Mouse (Mus musculus) brown adipose tissue, adult 24 weeks (tissue): Measurements from ENCODE around the gene Ranbp10. TPM values are rescaled to one million over a fixed set of nuclear protein-coding genes. Genes with fewer than 3 reads are reported as not detected.
A peak's percentile ranks its signal among the peaks of the same experiment; 100 is the strongest.

ENCODE experiments used
- H3K27ac ChIP-seq: fragments of 200-500 bp; replicated peaks from 2 replicates; pipeline ENCODE4 v1.5.1; 2012; ENCODE audit warnings: low read depth, mild to moderate bottlenecking, low read length
- H3K4me1 ChIP-seq: fragments of 200-500 bp; 2 replicates; pipeline ENCODE4 v1.6.1; 2012; ENCODE audit warnings: low read length, mixed read lengths; ENCODE audit not compliant: control insufficient read depth, insufficient read depth, insufficient read length
- H3K4me3 ChIP-seq: fragments of 200-500 bp; 2 replicates; pipeline ENCODE4 v1.5.1; 2012; ENCODE audit warnings: low read depth, mild to moderate bottlenecking, low read length, moderate library complexity; ENCODE audit not compliant: insufficient read depth
- polyA plus RNA-seq: library from polyadenylated mRNA; stranded (reverse); fragments of >200 nt; gene quantifications from 2 replicates; pipeline ENCODE4 v1.2.4, GENCODE M21; 2012; ENCODE audit not compliant: missing spikeins, insufficient read depth, insufficient read length

The Ranbp10 gene
- polyA plus RNA-seq, 1 experiment: 7.6 TPM

DNA sequence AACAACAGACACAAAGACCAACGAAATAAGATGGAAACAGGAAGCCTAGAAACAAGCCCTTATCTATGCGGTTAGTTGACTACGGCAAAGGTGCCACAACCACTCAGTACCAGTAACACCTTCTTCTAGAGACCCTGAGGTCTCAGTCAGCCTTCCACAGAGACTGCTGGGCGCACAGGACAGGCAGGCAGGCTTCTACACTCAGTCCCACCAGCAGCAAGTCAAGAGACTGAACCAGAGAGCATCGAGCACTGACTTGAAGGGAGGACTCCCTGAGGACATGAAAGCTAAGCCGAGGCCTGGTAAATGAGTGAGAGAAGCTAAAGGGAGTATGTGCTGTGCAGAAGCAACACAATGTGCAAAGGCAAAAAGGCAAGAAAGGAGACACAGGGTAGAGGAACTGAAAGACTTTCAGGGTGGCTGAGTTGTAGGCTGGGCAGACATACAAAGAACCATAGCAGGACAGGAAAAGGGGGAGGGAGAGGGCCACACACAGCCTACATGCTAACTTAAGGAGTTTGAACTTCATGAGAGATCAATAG, 16.8 kb downstream of the Ranbp10 start:
- Histone ChIP-seq H3K4me1 (peaks cover 39% of the 10 kb centered on the region), H3K4me3 (no peak overlapping the region), H3K27ac (peak overlapping the region; percentile 19; the same call in 1 of the 2 replicates)

DNA sequence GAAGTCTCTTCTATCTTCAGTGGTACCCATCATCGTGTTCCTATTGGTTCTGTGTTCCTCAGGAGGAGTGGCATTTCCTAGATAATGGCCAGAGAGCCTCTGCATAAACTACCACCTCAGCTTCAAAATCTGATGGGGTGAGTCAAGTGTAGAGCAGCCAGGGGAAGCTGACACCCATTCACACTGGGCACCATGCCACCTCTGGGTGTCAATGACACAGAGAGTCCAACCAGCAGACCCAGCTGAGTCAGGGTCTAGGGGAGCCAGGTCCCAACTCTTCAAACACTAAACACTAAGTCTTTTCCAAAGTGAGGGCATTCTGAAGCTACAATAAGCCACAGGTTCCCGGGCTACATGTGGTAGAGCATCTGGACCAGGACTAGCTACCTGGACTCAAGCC, 18.7 kb downstream of the Ranbp10 start:
- H3K4me1 ChIP-seq: peaks cover 35% of the 10 kb centered on the region
- H3K27ac ChIP-seq: no peak overlapping the region
- no peak overlapping the region for H3K4me3 ChIP-seq

- H3K27ac ChIP-seq: 0 out of 2 replicates have a peak overlapping the region, but pooled peaks have one; percentile 7
- H3K4me3 ChIP-seq: no peak overlapping the region
- H3K4me1 ChIP-seq: peaks cover 32% of the 10 kb centered on the region
These were observed 19.4 kb downstream of the Ranbp10 start for GRCm38 (mm10) chr8:105807766-105808165.

DNA sequence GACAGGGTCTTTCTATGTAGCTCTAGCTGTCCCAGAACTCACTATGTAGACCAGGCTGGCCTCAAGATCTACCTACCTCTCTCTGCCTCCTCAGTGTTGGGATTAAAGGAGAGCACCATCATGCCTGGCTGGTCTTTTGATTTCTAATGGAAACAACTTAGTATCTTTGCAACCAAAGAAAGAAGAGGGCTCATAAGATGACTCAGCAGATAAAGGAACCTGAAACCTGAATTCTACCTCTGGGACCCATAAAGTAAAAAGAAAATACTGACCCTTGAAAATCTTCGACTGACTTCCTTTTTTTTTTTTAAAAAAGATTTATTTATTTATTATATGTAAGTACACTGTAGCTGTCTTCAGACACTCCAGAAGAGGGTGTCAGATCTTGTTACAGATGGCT, 21.2 kb downstream of the Ranbp10 start:
- Histone ChIP-seq H3K4me1 (peaks cover 22% of the 10 kb centered on the region), H3K27ac (no peak overlapping the region), H3K4me3 (no peak overlapping the region)

GRCm38 (mm10) chr8:105805346-105805745, 21.8 kb downstream of the Ranbp10 start:
- no peak overlapping the region for H3K27ac ChIP-seq
- peaks cover 18% of the 10 kb centered on the region for H3K4me1 ChIP-seq
- no peak overlapping the region for H3K4me3 ChIP-seq

GRCm38 (mm10) chr8:105804797-105805196, 22.4 kb downstream of the Ranbp10 start:
- Histone ChIP-seq H3K4me1 (peaks cover 18% of the 10 kb centered on the region), H3K4me3 (no peak overlapping the region), H3K27ac (no peak overlapping the region)

DNA sequence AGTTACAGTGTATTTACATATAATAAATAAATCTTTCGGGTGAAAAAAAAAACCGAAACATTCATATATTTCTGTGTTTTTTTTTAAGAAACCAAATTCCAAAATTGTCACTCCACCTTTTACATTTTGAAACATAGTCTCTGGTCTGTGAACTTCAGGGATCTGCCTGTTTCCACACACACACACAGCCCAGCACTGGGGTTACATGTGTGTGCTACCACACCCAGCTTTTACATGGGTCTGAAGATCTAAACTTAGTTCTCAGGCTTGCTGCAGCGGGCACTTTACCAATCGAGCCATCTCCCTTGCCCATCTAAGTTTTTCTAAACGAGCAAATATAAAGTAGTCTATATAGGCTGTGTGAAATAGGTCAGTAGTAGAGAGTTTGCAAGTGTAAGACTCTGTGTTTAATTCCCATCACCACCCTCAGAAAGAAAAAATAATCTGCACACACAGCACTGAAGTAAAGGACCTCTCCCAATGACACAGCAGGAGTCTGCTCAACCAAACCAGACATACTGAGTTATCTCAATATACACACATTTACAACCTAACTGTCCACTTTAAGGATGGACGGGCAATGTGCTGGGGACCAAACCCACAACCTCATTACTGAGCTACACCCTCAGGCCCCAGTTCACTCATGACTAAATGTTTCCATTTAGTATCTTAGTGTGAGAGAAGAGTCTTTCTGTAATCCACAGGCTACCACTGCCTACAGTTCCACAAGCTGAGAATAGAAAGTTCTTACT, 25.8 kb downstream of the Ranbp10 start:
- no peak overlapping the region for H3K27ac ChIP-seq

GRCm38 (mm10) chr8:105799091-105799812, 27.9 kb downstream of the Ranbp10 start:
- H3K4me3 ChIP-seq: no peak overlapping the region
- H3K4me1 ChIP-seq: peaks cover 12% of the 10 kb centered on the region; the same call in 1 of the 2 replicates
- H3K27ac ChIP-seq: no peak overlapping the region

More for the DNA sequence above, 25.8 kb downstream of the Ranbp10 start:
- Histone ChIP-seq H3K4me3 (no peak overlapping the region), H3K4me1 (peaks cover 12% of the 10 kb centered on the region)

GRCm38 (mm10) chr8:105798408-105798807, 28.7 kb downstream of the Ranbp10 start:
- Histone ChIP-seq H3K27ac (0 out of 2 replicates have a peak overlapping the region, but pooled peaks have one; percentile 27), H3K4me1 (peaks cover 12% of the 10 kb centered on the region; the same call in 1 of the 2 replicates), H3K4me3 (no peak overlapping the region)

- no peak overlapping the region for H3K4me3 ChIP-seq
- H3K27ac ChIP-seq: no peak overlapping the region
These were observed 31.4 kb downstream of the Ranbp10 start for GRCm38 (mm10) chr8:105795785-105796184.

GRCm38 (mm10) chr8:105794009-105794598, 33.0 kb downstream of the Ranbp10 start:
- Histone ChIP-seq H3K4me1 (peaks cover 6% of the 10 kb centered on the region), H3K4me3 (no peak overlapping the region), H3K27ac (no peak overlapping the region)

More at GRCm38 (mm10) chr8:105795785-105796184, 31.4 kb downstream of the Ranbp10 start:
- peaks cover 12% of the 10 kb centered on the region; the same call in 1 of the 2 replicates for H3K4me1 ChIP-seq

GRCm38 (mm10) chr8:105793331-105793730, 33.8 kb downstream of the Ranbp10 start:
- no peak overlapping the region for H3K27ac ChIP-seq
- no peak overlapping the region for H3K4me3 ChIP-seq
- no peaks in the 10 kb centered on the region; the same call in none of the 2 replicates for H3K4me1 ChIP-seq

- no peak overlapping the region for H3K4me3 ChIP-seq
- H3K27ac ChIP-seq: no peak overlapping the region
- H3K4me1 ChIP-seq: no peaks in the 10 kb centered on the region; the same call in none of the 2 replicates
These were observed 37.5 kb downstream of the Ranbp10 start for GRCm38 (mm10) chr8:105789626-105790025.

DNA sequence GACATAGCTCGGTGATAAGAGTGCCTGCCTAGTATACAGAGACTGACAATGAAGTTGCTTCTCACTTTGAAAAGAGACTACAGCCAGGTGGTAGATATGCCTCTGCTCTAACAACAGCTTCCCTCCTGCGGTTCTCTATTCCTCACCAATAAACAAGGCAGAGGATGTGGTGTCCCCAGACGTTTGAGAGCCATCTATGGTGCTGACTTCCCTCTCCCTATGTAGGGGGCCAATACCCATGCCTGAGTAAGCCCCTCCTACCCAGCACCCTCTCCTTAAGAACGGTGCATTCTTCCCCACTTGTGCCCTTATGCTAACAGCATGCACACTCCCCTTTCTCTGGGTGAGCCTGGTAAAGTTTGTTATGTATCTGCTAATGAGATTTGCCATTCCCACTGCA, 38.2 kb downstream of the Ranbp10 start:
- H3K27ac ChIP-seq: no peak overlapping the region
- no peaks in the 10 kb centered on the region; the same call in none of the 2 replicates for H3K4me1 ChIP-seq
- H3K4me3 ChIP-seq: no peak overlapping the region

DNA sequence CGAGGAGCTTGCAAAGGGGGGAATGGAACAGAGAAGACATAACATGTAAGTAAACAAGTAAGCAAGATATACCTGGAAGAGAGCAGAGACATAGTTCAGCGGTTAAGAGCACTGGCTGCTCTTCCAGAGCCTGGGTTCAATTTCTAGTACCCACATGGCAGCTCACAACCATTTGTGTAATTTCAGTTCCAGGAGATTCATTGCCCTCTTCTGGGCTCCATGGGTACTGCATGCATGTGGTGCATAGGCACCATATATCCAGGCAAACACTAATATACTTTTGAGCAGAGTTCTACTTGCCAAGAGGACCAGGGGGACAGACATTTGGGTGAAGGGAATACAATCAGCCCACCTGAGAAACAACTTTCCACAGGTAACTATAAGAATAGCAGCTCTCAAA, 38.9 kb downstream of the Ranbp10 start:
- Histone ChIP-seq H3K4me1 (no peaks in the 10 kb centered on the region; the same call in none of the 2 replicates), H3K27ac (no peak overlapping the region), H3K4me3 (no peak overlapping the region)
